ENCODE assay signal across 8 mouse cellular contexts in genomic region chr13:85188903-85189643, GRCm38 (mm10). TPM values are rescaled to one million over a fixed set of nuclear protein-coding genes. Genes with fewer than 3 reads are reported as not detected.
A peak's percentile ranks its signal among the peaks of the same experiment; 100 is the strongest.
DNase-seq lines count a peak whose midpoint lies in the region; ATAC-seq lines count a peak whose summit lies in the region.

TSS of gene Ccnh (plus strand) at chr13:85189408.

- H3K36me3 ChIP-seq in hindbrain, embryonic 12.5 days: peaks cover 17% of the 10 kb centered on the region

- peaks cover 4% of the 10 kb centered on the region for H3K4me1 ChIP-seq in hindbrain, embryonic 12.5 days

- peak within 1 kb of the TSS; percentile 86 for H3K27ac ChIP-seq in hindbrain, embryonic 12.5 days

- WGBS in hindbrain, embryonic 12.5 days: 2% methylated on average over 44 of the region's 44 CpGs

- H3K27me3 ChIP-seq in hindbrain, embryonic 12.5 days: no peaks in the 10 kb centered on the region

- peak; percentile 93 for DNase-seq in NIH3T3 (ENCODE audit: low read depth)
- DNase-seq in cerebellum, postnatal 10 days: peak; percentile 97 to 98
- DNase-seq in frontal cortex, postnatal 10 days (ENCODE audit: low spot score in 2 of 2): peak; percentile 92
- DNase-seq in layer of hippocampus, postnatal 14 days (ENCODE audit: low spot score in 2 of 2): peak; percentile 90 to 91
- peak; percentile 92 for DNase-seq in lung, postnatal 14 days
- peak; percentile 88 for DNase-seq in retina, adult 2 months (ENCODE audit: low read depth, low spot score)
- DNase-seq in thymus, postnatal 36 days: peak; percentile 87 to 92

- no peaks in the 10 kb centered on the region for H3K9me3 ChIP-seq in hindbrain, embryonic 12.5 days (replicated peaks)

- peak within 1 kb of the TSS; percentile 83 for H3K4me3 ChIP-seq in hindbrain, embryonic 12.5 days

- peak within 1 kb of the TSS; percentile 80 for H3K4me2 ChIP-seq in hindbrain, embryonic 12.5 days (replicated peaks)

- H3K9ac ChIP-seq in hindbrain, embryonic 12.5 days: peak within 1 kb of the TSS; percentile 88

- ATAC-seq in hindbrain, embryonic 12.5 days (ENCODE audit: low FRiP score): peak; percentile 97

RNA-seq across cellular contexts. Expression of gene Ccnh, which starts in this region (rescaled TPM):
- polyA plus RNA-seq in hindbrain, embryonic 12.5 days (2016; fragmentation: Nextera tagmentation; extraction: Ambion mirVana): 101 and 115 TPM in 2 replicates
- total RNA-seq in layer of hippocampus, postnatal 14 days (2021): 10 to 100 TPM; 56.6 to 65.8 TPM

Comparison
In these comparisons a context has a peak if more than half of its experiments do, and no peak if none do; other contexts are left out.
1. Peak in every context shown above with its lines: DNase-seq, ATAC-seq, H3K4me3 ChIP-seq and H3K27ac ChIP-seq.